Mouse (Mus musculus): Measurements from ENCODE around the gene R3hdm1.

Gene R3hdm1

DNA sequence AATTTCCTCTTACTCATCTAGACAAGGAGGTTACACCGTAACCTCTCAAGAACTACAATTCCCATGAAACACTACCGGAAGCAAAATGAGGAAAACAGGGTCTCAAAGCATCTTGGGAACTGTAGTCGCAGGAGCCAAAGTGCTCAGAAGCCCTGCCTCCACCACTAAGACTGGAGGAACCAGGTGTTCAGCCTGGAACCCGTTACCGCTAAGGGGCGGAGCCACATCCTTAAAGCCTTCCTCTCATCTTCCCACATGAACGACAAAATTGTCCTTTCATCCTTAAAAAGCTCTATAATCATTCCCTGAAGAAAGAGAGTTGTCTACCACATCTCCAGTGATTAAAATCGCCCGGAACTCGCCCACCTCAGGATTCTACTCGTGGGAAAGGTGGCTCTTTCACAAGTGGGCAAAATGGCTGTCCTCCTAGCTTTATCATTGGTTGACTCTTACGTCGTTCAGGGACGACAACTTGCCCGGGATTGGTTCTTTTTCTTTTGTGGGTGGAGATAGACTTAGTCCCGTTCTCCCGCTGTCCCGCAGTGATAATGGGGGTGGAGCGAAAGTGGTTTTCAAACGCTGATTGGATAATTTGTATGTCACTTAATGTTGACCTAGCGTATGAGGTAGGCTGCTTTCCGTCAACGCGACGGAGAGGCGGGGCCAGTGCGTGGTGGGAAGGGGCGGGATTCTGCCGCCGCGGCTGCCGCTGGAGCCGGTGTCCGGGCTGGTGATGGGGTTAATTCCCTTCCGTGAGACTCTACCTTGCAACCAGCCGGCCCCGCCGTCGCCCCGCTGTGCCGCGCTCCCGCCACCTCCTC lies at the start of gene R3hdm1, which contains the start of gene Zranb3:
Gene R3hdm1, plus strand, starts transcription at position 661 of the 821 bp plus-strand sequence.
Gene Zranb3, minus strand, starts transcription at position 407 of the 821 bp plus-strand sequence.
- peak; percentile 94 to 98 for DNase-seq (ENCODE audit: low spot score in 2 of 2)

DNA sequence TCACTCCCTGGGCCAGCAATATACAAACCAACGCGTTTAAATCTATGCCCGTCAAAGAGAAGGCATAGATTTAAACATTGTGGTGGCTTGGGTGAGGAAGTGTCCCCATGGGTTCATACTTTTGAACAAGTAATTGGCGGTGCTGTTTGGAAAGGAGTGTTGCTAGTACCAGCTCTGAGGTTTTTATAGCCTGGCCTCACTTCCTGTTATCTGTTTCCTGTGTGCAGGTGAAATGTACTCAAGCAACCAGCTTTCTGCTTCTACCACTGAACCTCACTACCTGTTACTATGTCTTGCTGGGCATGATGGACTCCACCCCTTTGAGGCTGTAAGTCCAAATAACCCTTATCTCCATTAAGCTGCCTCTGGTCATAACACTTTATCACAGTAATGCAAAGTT lies 45.8 kb upstream of the R3hdm1 start:
- DNase-seq (ENCODE audit: low spot score in 2 of 2), result no peak

DNA sequence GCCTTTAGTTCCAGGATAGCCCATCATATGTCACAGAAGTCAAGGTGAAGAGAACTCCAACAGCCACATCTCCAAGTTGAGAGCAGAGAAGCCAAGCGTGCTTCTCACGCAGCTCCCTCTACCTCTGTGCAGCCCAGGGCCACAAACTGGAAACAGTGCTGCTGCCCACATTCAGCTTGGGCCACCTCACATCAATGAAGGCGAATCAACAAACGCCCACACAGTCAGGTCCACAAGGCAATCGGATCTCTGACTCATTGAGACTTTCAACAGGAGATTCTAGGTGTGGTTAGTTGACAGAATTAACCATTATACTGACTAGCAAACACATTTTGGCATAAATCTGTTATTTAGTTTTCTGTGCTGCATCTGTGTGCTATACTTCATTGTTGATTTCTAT lies 44.5 kb upstream of the R3hdm1 start:
- no peak for DNase-seq (ENCODE audit: low spot score in 2 of 2)

DNA sequence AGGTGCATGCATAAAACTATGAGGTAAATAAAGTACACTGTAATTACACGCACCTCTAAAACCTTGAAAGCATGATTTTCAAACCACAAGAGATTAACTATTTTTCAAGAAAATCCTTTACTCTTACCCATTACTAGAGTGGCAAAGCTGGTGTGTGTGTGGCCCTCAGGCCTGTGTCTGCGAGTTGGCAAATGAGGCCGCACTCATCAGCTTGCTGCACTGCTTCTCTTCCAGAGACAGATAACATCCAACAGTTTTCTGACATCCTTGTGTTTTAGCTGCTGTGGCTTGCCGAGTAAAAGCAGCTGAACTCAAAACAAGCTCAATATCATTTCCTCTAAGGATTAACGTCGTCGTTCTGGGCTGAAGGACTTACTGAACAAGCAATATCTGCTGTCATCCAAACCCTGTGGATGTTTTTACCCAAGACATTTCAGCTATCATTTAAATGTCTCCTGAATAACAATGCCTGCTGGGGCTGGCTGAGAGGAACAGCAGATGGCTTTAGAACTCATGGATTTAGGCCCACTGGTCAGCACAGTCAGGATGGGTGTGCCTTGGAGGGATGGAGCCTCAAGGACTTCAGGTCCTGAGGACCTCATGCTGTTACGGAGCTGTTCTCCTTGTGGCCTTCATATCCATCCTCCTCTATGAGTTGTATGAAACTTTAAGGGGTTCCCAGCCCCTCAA lies 42.3 kb upstream of the R3hdm1 start:
- DNase-seq (ENCODE audit: low spot score in 2 of 2), result no peak

DNA sequence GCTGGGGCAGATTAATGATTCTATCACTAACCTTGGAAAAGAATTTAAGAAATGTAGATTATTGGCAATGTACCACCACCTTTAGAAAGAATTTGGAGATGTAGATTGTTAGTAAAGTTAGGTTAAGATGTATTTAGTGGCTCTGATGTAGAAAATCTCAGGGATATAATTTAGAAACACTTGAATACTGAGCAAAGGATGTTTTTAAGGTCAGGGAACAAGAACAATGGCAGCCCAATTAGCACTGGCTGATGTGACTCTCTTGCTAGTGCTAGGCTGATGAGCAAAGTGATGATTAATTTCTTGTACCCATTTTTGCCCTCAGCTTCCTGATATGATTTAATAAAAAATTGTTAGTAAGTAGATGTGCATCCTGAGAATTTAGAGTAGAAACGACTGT lies 41.7 kb upstream of the R3hdm1 start:
- DNase-seq (ENCODE audit: low spot score in 2 of 2), result no peak

DNA sequence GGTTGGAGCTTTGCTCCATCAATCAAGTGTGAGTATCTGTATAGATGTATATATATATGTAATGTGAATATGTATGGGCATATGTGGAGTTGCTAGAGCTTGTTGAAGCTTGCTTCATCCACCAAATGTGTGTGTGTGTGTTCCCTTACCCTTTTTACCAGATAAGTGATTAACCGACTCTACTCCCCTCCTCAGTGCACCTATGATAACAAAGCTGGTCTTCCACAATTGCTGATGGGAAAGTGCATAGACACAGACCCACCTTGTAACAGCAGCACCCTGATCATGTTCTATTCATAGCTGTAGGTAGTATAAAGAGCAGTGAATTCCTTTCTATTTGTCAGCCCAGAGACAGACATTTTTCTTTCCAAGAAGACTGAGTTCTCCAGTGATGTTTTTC lies 40.9 kb upstream of the R3hdm1 start:
- DNase-seq (ENCODE audit: low spot score in 2 of 2), result no peak

DNA sequence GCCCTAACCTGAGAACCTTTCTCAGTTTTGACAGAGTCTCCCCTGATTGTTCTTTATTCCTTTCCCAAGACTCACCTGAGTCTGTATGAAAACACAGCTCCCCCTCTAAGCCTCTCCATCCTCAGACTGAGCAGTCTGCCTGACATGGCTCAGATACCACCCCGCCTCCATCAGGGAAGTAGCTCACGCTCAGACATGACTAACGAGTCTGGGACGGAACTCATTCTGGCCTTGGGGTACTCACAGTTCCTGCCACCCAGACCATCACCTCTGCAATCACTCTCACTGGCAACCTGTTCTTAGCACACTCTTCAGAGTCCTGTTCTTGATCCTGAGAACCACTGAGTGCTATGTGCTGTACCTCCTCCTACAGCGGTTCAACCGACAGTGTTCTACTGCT lies 38.4 kb upstream of the R3hdm1 start:
- DNase-seq (ENCODE audit: low spot score in 2 of 2), result no peak

DNA sequence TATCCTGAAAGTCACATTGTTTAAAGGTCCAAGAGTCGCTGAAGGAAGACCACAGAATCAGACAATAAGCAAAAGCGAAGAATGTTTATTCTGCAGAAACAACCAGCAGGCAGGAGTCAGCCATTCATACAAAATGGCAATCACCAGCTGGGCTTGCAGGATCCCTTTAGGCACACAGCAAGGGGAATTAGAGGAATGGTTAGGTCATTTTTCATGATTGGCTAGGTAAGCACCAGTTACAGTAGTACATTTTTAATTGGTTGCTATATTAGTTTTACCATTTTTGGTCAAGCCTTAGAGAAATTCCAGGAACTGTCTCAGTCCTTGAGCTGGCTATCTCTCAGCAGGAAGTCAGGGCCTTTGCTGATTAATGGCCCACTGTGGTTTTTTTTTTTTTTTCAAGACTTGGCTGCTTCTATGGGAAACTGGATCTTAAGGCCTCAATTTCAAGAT lies 34.1 kb upstream of the R3hdm1 start:
- DNase-seq (ENCODE audit: low spot score in 2 of 2), result no peak

DNA sequence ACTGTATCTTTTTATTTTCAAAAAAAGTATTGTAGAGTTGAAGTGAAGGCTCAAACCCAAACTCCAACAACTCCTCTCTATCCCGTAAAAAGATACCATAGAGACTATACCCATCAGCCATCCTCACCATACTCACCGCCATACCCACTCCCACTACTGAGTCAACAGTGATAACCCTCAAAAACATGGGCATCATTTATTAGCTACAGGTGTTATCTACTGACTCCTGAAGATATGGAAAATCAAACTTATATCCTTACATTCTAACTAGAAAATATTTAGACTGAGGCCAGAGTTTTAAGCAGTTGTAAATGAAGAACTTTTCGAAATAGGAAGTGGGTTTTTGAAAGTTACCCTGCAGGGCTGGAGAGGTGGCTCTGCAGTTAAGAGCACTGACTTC lies 33.1 kb upstream of the R3hdm1 start:
- no peak for DNase-seq (ENCODE audit: low spot score in 2 of 2)

DNA sequence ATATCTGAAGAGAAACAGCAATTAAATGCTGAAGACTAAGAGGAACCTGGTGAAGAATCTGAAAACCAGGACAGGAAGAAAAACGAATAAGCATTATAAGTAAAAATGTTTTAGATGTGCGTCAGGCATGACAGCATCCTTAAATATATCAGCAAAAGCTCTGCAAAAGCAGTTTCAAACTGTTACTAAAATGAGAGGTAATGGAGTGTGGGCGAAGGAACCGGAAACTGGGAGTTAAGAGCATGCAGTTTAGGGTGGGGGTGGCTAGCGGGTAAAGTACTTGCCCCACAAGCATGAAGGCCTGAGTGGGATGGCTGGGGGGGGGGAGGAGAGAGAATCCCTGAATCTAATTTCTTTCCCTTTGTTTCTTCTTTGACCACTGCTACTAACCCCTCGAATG lies 30.1 kb upstream of the R3hdm1 start:
- peak in 1 of 2 experiments; percentile 53 for DNase-seq (ENCODE audit: low spot score in 2 of 2)

DNA sequence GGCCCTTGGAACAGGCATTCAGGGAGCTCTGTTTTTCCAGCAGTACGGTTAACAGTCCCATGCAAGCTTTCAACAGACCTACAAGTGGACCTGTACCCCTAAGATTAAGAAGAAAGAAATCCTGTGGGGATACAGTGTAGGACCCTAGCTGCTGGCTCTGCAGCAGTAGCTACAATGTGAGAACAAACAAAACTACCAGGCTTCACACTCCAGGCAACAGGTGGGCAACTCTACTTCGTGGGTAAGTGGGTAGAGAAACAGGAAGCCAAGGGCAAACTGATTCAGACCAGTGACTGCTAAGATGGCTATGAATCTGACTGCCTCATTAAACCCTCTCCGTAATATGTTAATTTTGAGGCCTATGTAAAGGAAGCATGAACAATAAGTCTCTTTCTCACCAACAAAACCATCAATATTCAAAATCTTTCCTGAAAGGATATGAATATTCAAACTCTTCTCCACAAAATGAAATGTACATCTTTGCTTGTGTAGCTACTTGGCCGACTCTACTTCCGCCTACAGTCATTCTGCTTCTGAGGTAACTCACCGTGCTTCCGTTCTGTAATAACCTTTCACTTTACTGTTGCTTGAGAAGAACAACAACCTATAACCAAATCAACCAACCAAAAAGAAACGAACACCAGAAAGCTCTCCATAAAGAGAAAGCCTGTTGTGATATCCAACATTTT lies 26.2 kb upstream of the R3hdm1 start:
- DNase-seq (ENCODE audit: low spot score in 2 of 2), result no peak

DNA sequence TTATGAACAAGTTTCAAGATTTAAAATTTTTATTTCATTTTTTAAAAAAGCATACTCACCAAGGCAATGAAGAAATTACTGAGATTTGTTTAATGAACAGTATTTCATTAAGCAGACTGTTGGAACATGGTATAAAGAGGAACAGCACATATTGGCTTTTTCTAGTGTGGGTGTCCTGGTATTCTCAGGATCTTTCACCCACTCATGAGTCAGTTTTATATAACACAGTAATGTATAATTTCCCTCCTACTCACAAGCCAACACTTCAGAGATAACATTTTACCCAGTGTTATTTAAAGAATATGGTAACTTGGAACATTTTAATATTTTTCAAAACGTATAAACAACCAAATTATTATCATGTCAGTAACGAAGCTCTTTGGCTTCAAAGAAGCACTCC lies 25.3 kb upstream of the R3hdm1 start:
- DNase-seq (ENCODE audit: low spot score in 2 of 2), result no peak

DNA sequence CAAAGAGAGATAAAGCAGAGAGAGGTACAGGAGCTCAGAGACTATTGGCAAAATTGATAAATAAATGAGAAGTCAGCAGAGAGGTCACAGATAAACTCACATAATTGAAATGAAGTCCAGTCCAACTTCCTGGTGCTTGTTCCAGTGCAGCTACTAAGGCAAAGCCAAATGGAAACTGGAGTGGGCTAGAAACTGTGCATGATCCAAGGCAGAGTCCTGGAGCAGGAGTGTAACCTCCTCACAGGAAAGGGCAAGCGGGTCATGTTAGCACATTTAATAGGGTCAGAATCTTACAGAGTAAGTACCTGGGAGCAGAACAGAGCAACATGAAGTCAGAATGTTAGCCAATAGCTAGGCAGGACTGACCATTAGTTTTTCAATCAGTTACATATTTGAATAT lies 24.5 kb upstream of the R3hdm1 start:
- DNase-seq (ENCODE audit: low spot score in 2 of 2), result no peak

DNA sequence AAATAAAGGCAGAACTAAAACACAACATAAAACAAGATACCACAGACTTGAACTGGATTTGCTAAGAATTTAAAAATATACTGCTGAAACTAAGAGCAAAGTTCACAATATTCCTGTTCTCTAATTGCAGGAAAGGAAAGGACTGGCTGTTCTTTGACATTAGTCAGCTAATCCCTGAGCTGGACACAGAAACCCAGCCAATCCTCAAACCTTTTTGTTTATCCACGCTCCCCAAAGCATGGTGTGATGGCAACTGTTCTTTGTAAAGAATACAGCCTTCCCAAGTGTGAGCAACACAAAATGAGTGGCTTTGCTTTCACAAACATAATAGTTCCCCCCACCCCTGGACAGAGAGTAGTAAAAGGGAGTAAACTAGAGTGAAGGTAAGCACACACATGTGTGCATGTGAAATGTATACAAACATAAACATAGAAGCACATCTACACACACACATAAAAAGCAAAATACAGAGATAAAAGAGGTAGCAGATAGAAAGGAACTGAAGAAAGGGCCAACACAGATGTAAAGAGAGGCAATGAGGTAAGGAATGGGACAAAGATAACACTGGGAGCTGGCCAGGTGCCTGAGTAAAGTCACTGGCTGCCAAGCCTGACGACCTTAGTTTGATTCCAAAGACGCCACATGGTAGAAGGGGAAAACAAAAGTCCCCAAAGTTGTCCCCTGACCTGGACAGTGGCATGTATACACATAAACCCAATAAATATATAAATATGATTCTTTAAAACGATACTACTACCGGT lies 22.0 kb upstream of the R3hdm1 start:
- DNase-seq (ENCODE audit: low spot score in 2 of 2), result no peak

DNA sequence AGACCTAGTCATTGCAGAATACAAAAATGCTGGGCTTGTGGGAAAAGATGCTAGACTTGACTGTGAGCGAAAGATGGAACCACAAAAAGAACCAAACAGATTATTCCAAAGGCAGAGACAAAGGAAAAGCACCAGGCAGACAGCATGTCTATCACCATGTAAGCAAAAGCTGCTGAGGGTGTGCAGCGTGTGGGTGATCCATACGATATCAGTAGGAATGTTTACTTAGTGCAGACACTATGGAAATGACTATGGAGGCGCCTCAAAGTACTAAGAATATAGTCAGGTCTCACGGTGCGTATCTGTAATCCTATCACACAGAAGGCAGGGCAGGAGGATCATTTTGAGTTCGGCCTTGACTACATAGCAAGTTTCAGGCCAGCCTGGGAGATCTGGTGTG lies 21.2 kb upstream of the R3hdm1 start:
- DNase-seq (ENCODE audit: low spot score in 2 of 2), result peak; percentile 21 to 32

DNA sequence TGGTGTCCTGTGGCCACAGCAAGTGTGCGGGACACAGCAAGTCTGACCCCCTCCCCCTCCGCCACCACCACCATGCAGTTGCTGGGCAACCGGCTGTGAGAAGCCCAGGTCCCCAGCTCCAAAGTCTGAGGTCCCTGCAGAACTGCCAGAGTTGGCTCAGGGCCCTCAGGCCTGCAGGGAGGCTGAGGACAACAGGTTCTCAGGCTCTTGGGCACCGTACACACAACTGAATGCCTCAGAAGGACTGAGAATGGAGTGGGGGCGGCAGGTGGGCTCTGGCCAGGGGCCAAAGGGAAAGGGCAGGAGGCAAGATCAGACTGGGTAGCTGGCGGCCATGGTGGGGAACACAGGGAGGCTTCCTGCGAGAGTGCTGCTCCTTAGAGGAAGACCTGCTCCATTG lies 20.3 kb upstream of the R3hdm1 start:
- no peak for DNase-seq (ENCODE audit: low spot score in 2 of 2)

DNA sequence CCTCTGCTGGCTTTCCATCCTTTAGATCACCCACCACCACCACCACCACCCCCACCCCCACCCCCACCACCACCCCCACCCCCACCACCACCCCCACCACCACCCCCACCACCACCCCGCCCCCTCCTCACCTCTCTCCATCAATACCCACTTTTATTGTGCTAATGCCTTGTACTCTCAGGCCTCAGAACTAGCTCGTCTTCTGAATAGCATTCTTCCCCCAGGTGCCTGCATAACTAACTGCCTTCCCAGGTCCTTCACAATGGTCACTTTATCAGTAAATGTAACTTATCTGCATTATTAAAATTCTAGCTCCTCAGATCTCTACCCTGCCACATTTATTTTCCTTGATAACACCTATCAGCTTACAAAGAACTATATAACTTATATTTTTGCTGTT lies 8.4 kb upstream of the R3hdm1 start:
- no peak for DNase-seq (ENCODE audit: low spot score in 2 of 2)

DNA sequence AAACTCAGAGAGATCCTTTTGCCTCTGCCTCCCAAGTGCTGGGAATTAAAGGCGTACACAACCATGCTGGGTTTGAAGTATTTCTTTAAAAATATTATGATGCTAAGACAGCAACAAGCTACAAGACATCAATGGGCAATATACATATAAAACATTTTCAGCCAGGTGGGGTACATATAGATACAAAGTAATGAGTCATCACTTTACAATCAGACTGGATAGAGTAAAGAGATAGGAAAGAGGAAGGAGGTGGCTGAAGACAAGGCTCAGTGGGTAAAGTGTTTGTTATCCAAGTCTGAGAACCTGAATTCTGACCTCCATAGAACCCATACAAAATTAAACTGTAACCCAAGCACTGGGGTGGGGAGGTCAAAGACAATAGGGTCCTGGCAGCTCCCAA lies 4.8 kb upstream of the R3hdm1 start:
- no peak for DNase-seq (ENCODE audit: low spot score in 2 of 2)

DNA sequence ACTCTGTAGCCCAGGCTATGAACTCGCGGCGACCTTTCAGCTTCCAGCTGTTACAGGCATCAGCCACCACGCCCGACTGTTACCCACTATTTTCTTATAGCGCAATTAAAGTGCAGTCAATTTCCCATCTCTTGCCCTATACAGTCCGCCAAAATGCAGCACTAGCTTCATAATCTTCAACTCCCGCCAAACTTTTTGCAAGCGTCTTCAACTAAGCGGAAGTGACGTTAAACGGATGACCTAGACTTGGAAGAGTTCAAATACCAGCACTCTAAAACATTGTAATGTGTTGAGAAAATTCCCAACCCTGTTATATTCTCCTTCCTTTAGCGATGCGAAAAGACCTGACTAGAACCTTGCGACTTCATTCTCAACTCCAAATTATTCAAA lies 855 bp upstream of the R3hdm1 start:
- DNase-seq (ENCODE audit: low spot score in 2 of 2), result peak; percentile 26 to 48

DNA sequence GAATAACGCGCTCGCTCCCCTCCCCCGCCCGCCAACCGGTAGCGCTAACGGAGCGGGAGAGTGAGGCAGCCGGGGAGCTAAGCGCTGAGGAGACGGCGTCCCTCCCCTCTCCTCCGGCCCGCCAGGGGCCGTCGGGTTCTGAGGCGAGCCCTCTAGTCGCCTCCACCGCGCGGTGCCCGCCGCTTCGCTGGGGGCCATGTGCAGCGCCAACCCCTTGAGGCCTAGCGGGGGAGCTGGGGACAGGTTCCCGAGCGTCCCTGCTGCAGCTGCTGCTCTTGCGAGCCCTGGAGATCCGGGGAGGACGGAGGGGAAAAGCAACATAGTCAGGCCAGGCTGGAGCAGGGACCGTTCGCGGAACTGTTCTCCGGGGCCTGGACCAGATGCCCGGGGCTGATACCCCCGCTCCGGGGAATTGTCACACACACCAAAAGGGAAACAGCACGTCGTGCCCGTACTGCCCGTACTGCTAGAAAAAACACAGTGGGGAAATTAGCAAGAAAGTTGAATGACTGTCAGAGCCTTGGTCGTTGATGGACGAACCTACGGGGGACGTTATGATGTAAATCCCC lies 503 bp downstream of the R3hdm1 start:
- DNase-seq (ENCODE audit: low spot score in 2 of 2), result no peak

DNA sequence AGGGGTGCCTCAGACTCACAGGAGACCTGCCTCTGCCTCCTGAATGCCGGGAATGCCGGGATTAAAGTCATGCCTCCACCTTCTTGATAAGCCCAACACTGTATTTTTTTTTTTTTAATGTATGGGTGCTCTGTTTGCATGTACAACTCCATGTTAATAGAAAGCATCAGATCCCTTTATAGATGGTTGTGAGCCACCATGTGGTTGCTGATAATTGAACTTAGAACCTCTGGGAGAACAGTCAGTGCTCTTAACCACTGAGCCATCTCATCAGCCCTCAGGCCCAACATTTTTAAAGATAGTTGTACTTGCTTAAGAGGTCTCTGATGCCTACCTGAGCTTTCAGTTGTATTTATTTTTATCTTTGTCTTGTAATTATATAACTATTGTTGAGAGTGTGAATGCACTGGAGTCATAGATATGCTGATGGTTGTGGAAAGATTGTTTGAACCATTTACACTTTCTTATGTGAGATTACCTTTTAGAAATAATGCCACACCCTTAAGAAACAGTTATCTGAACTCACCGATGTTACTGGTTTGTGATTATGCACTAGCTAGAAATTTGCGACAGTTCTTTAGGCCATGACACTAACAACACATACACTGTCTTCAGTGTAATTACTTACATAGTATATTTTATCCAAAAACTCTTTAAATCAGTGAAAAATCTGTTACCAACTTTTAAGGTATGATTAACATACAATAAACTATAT lies 18.0 kb downstream of the R3hdm1 start:
- no peak for DNase-seq (ENCODE audit: low spot score in 2 of 2)
